Comparison of ENCODE assay signal across 8 mouse cellular contexts in genomic region chr1:30740831-30741230, GRCm38 (mm10).
DNase-seq lines count a peak whose midpoint lies in the region; ATAC-seq and TF ChIP-seq lines count a peak whose summit lies in the region.

No protein-coding gene starts in this region.

- no peaks in the 10 kb centered on the region for H3K36me3 ChIP-seq in kidney, embryonic 15.5 days
- H3K36me3 ChIP-seq in neural tube, embryonic 15.5 days: no peaks in the 10 kb centered on the region

- no peaks in the 10 kb centered on the region for H3K9me3 ChIP-seq in kidney, embryonic 15.5 days (replicated peaks)
- H3K9me3 ChIP-seq in neural tube, embryonic 15.5 days (replicated peaks): no peaks in the 10 kb centered on the region

- no peak overlapping the region for H3K4me3 ChIP-seq in kidney, embryonic 15.5 days (replicated peaks)
- no peak overlapping the region for H3K4me3 ChIP-seq in cortical plate, adult 2 months (ENCODE audit: insufficient read depth, low read length)
- no peak overlapping the region for H3K4me3 ChIP-seq in neural tube, embryonic 15.5 days (replicated peaks)

- H3K4me2 ChIP-seq in kidney, embryonic 15.5 days: no peak overlapping the region
- H3K4me2 ChIP-seq in neural tube, embryonic 15.5 days: no peak overlapping the region

- ATAC-seq in kidney, embryonic 15.5 days (replicated peaks; ENCODE audit: low FRiP score): no peak; the same call in 1 of the 2 replicates
- ATAC-seq in neural tube, embryonic 15.5 days (ENCODE audit: low FRiP score): peak; percentile 61; the same call in 1 of the 2 replicates
- no peak for ATAC-seq in activated CD4-positive, CD25-positive, alpha-beta regulatory T cell, adult 4 months

- no peak for TF ChIP-seq POLR2A in cortical plate, adult 2 months (IDR thresholded peaks at IDR 0.05; ENCODE audit: extremely low read depth, insufficient read depth, low read length)

- peak; percentile 7 for DNase-seq in kidney, adult 11 months
- peak; percentile 59 to 61 for DNase-seq in kidney, postnatal 4 days
- DNase-seq in ovary, postnatal 36 days (ENCODE audit: low spot score): no peak
- no peak for DNase-seq in thymus, postnatal 36 days

- no peak overlapping the region for H3K27ac ChIP-seq in kidney, embryonic 15.5 days
- H3K27ac ChIP-seq in cortical plate, adult 2 months (ENCODE audit: insufficient read depth, low read length): no peak overlapping the region
- H3K27ac ChIP-seq in neural tube, embryonic 15.5 days (replicated peaks): no peak overlapping the region

- H3K27me3 ChIP-seq in kidney, embryonic 15.5 days: no peaks in the 10 kb centered on the region
- H3K27me3 ChIP-seq in neural tube, embryonic 15.5 days (replicated peaks): no peaks in the 10 kb centered on the region

- no peak overlapping the region for H3K9ac ChIP-seq in kidney, embryonic 15.5 days
- H3K9ac ChIP-seq in neural tube, embryonic 15.5 days (replicated peaks): no peak overlapping the region

- WGBS in kidney, embryonic 15.5 days: 65% methylated on average over 3 of the region's 3 CpGs
- WGBS in neural tube, embryonic 15.5 days: 68% methylated on average over 3 of the region's 3 CpGs

- H3K4me1 ChIP-seq in kidney, embryonic 15.5 days: no peaks in the 10 kb centered on the region
- H3K4me1 ChIP-seq in cortical plate, adult 2 months (ENCODE audit: control insufficient read depth, insufficient read depth, low read length): no peaks in the 10 kb centered on the region
- H3K4me1 ChIP-seq in neural tube, embryonic 15.5 days: no peaks in the 10 kb centered on the region

- peak; percentile 78 for TF ChIP-seq CTCF in cortical plate, adult 2 months (IDR thresholded peaks at IDR 0.05; ENCODE audit: extremely low read depth, insufficient read depth, low read length)

Comparison
In these comparisons a context has a peak if more than half of its experiments do, and no peak if none do; other contexts are left out.
1. DNase-seq: peak in kidney, adult 11 months (single experiment) and kidney, postnatal 4 days (2 of 2); none in ovary, postnatal 36 days (single experiment) and thymus, postnatal 36 days (0 of 2).